Mouse (Mus musculus): ENCODE measurements at regions not wholly inside any gene's neighbourhood (a gene's known extent, or its start where the extent isn't known, plus 50 kb on each side); places are given as distances from the start of the nearest gene placed in this dataset.

GRCm38 (mm10) chr6:89006997-89007396 lies 104.9 kb downstream of the Tpra1 start:
- no peak for DNase-seq (ENCODE audit: low spot score)

DNA sequence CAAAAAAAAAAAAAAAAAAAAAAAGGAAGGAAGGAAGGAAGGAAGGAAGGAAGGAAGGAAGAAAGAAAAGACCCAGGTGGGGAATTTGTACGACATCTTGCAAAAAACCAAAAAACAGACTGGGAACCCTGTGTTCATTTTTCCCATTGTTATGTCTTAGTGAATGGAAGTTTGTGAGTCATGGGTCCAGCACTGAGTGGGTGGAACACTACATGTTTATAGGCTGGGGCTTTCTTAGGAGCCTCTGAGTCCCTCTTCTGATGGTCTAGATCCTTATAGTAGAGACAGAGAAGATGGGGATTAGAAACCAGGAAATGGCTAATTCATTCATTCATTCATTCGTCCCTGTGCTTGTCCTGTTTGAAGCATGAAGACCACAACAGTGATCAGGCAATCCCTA lies 105.5 kb downstream of the Tpra1 start:
- no peak for DNase-seq (ENCODE audit: low spot score)

- DNase-seq (ENCODE audit: low spot score), result peak; percentile 54
Observed at GRCm38 (mm10) chr6:89008614-89009171, 106.6 kb downstream of the Tpra1 start.

- no peak for DNase-seq (ENCODE audit: low spot score)
Observed at GRCm38 (mm10) chr6:89012998-89013689, 111.1 kb downstream of the Tpra1 start.

GRCm38 (mm10) chr6:89013690-89014061 lies 111.6 kb downstream of the Tpra1 start:
- DNase-seq (ENCODE audit: low spot score), result no peak

DNA sequence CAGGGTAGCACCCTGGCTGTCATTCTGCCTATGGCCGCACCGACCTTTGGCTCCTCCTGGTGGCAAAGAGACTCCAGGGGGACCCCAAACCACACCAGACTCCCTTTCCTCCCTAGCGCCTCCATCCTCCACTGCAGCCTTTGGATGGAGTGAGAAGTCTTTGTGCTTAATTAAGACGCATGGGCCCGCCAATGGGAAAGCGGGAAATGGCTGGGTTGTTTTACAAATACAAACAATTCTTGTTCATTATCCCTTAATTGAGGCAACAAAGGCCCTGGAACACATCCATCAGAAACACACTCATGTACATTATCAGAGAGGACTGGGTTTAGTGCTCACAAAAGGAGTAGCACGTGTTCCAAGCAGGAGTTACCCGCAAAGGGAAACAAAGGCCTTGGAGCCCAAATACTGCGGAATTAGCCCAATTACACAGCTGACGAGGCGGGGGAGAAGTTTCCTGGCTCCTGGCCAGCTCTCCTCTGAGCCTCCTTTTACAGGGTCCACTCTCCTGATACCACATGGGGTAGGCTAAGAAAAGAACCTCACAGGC lies 122.1 kb downstream of the Tpra1 start:
- no peak for DNase-seq (ENCODE audit: low spot score)

DNA sequence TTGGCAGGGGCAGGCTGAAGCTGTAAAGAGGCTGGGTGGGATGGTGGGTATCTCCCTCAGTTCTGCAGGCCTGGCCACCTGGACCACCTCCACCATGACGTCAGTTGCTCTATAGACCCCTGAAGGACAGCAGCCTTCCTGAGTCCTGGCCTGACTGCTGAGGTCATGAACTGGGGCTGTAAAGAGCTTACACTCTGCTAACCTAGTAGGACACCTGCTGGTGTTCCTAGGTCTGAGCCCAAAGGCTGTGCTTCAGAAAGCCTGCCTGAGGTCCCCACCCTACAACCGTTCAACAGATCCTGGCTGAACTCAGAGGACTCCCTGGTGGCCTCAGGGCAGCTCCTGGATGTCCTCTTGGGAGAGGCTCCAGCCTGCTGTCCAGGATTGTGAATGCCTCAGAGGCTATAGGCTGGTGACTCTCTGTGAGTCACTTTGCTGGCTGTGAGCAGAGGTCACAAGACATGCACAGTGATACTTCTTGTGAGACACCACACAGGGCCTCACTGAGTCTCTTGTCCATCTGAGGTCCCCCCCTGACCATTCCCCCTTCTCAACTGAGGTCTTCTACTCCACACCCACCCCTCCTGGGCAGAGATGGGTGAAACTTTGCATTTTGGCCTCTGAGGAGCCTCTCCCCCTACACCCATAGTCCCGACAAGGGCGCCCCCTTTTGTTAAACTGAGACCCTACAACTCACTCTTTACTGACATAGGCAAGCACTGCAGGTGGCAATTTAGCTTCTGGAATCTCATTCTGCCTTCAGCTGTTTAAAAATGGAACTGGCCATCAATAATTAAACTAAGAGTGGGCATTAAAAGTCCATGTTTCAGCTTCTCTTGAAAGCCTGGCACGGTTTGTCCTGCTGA lies 131.6 kb downstream of the Tpra1 start:
- no peak for DNase-seq (ENCODE audit: low spot score)

DNA sequence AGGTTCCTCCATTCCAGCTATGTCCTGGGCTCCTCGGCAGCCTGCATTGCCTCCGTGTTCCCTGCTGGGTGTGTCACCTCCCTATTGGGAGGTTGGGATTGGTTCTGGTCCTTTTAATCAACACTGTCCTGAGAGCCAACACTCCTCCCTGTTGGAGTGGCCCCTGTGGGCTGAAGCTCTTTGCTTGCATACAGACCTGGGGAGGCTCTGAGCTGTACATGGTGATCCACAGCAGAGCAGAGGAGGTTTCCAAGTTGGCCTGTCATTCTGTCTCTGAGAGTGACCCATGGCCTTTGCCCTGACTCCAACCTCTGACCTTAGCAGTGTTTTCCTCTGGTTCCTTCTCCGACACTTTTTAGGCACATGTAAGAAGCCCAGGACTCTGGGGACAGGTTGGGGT lies 132.4 kb downstream of the Tpra1 start:
- DNase-seq (ENCODE audit: low spot score), result no peak

GRCm38 (mm10) chr6:89035061-89035835 lies 133.2 kb downstream of the Tpra1 start:
- DNase-seq (ENCODE audit: low spot score), result no peak

GRCm38 (mm10) chr6:89035836-89036156 lies 133.7 kb downstream of the Tpra1 start:
- DNase-seq (ENCODE audit: low spot score), result no peak

DNA sequence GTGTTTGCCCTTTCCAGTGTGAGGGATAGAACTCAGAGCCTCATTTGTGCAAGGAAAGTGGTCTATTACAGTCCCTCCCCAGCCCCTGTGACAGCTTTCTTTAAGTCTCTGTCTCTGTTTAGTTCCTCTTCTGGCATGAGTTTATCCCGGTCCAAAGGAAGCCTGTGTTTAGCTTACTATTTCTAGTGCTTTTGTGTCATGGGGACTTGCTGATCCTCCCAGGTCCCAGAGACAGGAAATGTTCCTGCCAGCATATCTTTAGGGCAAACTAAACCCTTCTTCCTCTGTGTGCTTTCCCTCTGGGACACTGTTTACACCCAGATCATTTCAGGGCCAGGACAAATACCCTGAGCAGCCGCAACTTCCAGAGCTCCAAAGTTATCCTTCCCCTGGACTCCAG lies 135.3 kb downstream of the Tpra1 start:
- no peak for DNase-seq (ENCODE audit: low spot score)

- no peak for DNase-seq (ENCODE audit: low spot score)
Observed at GRCm38 (mm10) chr6:89037901-89038300, 135.8 kb downstream of the Tpra1 start.

- no peak for DNase-seq (ENCODE audit: low spot score)
Observed at GRCm38 (mm10) chr6:89040919-89041318, 138.9 kb downstream of the Tpra1 start.

DNA sequence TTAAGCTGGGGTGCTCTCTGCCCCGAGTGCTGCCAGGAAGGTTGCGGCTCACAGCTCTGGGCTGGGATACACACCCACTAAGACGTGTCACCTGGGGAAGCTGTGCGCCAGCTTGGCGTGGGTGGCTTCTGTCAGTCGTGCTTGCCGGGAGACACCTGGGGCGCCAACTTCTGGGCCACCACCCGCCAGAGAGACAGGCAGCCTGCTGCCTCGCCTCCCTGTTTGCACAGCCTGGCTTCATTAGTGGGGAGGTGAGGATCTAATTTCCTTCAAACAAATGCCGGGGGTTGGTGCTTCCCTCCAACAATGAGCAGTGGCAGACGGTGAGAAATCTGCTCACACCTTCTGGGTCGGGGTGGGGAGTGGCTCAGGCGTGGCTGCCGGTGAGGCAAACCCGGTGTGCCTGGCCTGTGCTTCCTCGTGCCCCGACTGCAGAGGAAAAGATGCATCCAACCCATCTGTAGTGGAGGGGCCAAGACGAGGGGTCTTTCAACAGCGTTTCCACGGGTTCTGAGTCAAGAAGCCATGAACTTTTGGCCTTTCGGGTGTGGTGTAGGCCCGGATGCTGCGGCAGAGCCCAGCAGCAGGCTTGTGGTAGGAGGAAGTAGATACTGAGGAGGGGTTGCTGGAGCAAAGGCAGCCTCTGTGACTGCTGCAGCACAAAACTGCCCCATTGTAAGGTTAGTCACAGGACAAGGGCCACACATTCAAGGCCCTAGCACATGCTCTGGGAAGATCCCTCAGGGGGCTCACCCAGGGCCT lies 140.6 kb downstream of the Tpra1 start:
- no peak for DNase-seq (ENCODE audit: low spot score)

GRCm38 (mm10) chr6:89045436-89045966 lies 143.4 kb downstream of the Tpra1 start:
- no peak for DNase-seq (ENCODE audit: low spot score)

GRCm38 (mm10) chr6:89046476-89046875 lies 144.4 kb downstream of the Tpra1 start:
- DNase-seq (ENCODE audit: low spot score), result no peak

DNA sequence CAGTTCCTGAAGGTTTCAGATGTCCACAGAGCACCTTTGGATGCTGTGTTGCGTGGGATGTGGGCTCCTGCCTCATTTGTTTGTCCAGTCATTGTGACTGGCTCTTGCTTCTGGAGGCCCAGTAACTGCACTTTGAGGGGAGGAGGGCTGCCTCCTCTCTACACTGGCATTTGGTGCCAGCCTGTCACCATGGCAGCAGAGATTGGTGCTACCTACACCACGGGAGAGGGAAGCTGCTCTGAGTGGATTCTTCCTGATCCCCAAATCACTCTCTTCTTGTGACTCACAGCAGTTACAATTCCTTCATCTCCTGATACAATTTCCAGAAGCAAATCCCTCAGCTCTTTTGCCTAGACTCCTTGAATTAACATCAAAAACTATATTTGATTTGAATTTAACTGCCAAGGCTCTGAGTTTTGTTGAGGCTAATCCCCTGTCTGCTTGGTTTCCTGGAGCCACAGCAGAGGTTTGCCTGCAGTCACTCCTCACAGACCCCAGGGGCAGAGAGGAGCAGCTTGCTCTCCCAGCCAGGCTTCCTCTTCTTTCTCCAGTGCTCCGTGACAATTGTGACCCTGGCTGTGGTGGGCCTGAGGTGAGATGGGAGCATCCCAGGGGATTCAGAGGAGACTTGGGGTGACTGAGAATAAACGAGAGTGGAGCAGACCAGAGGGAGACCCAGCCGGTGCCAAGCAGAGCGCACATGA lies 145.7 kb downstream of the Tpra1 start:
- no peak for DNase-seq (ENCODE audit: low spot score)

DNA sequence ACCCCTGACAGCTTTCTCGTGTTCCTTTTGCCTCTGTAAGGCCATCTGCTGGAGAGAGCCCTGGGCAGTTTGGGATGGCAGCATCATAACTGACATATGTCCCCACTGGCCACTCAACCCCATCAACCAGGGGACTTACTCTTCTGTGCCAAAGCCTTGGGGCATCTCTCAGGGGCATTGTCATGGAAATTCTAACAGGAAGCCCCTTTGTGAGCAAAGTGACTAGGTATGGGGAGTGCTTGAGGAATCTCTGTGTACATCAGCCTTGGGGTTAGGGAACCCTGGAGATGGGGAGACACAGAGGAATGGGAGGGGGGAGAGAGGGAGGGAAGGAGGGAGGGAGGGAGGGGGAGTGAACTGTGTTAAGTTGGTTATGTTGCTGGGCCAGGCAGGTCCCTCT lies 147.2 kb downstream of the Tpra1 start:
- DNase-seq (ENCODE audit: low spot score), result no peak

- no peak for DNase-seq (ENCODE audit: low spot score)
Observed at GRCm38 (mm10) chr6:89050575-89051270, 148.7 kb downstream of the Tpra1 start.

Measured in ovary, postnatal 36 days (tissue).